Mouse (Mus musculus): ENCODE data around the gene Rerg. TPM values are rescaled to one million over a fixed set of nuclear protein-coding genes. Genes with fewer than 3 reads are reported as not detected.

The Rerg gene
- polyA plus RNA-seq, 1 experiment from 2014 or later = 6.9 TPM

- TF ChIP-seq CTCF (IDR thresholded peaks at IDR 0.05; ENCODE audit: low read depth) = no peak
- TF ChIP-seq EP300 (IDR thresholded peaks at IDR 0.05; ENCODE audit: low read depth) = no peak
- Histone ChIP-seq H3K27ac (ENCODE audit: low read depth) (no peak overlapping the region), H3K4me1 (ENCODE audit: insufficient read depth) (no peaks in the 10 kb centered on the region), H3K9ac (replicated peaks) (no peak overlapping the region), H3K9me3 (ENCODE audit: low read length) (no peaks in the 10 kb centered on the region), H3K36me3 (replicated peaks; ENCODE audit: insufficient read depth, low read length) (no peaks in the 10 kb centered on the region), H3K4me2 (ENCODE audit: low read depth, low read length) (no peak overlapping the region), H3K4me3 (ENCODE audit: low read depth, low read length) (no peak overlapping the region), H3K27me3 (ENCODE audit: insufficient read depth, low read length) (no peaks in the 10 kb centered on the region)
- ATAC-seq (no peak), DNase-seq (no peak)
- WGBS (ENCODE audit: insufficient replicate concordance) = 78% methylated on average over 6 of the region's 6 CpGs
Measured at GRCm38 (mm10) chr6:137190577-137190976, 20.3 kb upstream of the Rerg start.

GRCm38 (mm10) chr6:137188375-137188926, 18.2 kb upstream of the Rerg start:
- Histone ChIP-seq H3K4me1 (ENCODE audit: insufficient read depth) (no peaks in the 10 kb centered on the region), H3K4me2 (ENCODE audit: low read depth, low read length) (no peak overlapping the region), H3K9me3 (ENCODE audit: low read length) (no peaks in the 10 kb centered on the region), H3K27me3 (ENCODE audit: insufficient read depth, low read length) (no peaks in the 10 kb centered on the region), H3K9ac (replicated peaks) (no peak overlapping the region), H3K4me3 (ENCODE audit: low read depth, low read length) (no peak overlapping the region), H3K36me3 (replicated peaks; ENCODE audit: insufficient read depth, low read length) (no peaks in the 10 kb centered on the region), H3K27ac (ENCODE audit: low read depth) (no peak overlapping the region)
- no peak for ATAC-seq
- TF ChIP-seq EP300 (IDR thresholded peaks at IDR 0.05; ENCODE audit: low read depth) = no peak
- no peak for TF ChIP-seq CTCF (IDR thresholded peaks at IDR 0.05; ENCODE audit: low read depth)
- 55% methylated on average over 11 of the region's 11 CpGs for WGBS (ENCODE audit: insufficient replicate concordance)
- DNase-seq = no peak

GRCm38 (mm10) chr6:137187426-137187825, 17.1 kb upstream of the Rerg start:
- Histone ChIP-seq H3K36me3 (replicated peaks; ENCODE audit: insufficient read depth, low read length) (no peaks in the 10 kb centered on the region), H3K9ac (replicated peaks) (no peak overlapping the region), H3K4me1 (ENCODE audit: insufficient read depth) (no peaks in the 10 kb centered on the region), H3K27ac (ENCODE audit: low read depth) (no peak overlapping the region), H3K4me2 (ENCODE audit: low read depth, low read length) (no peak overlapping the region), H3K27me3 (ENCODE audit: insufficient read depth, low read length) (no peaks in the 10 kb centered on the region), H3K9me3 (ENCODE audit: low read length) (no peaks in the 10 kb centered on the region), H3K4me3 (ENCODE audit: low read depth, low read length) (no peak overlapping the region)
- DNase-seq (no peak), ATAC-seq (no peak)
- no peak for TF ChIP-seq EP300 (IDR thresholded peaks at IDR 0.05; ENCODE audit: low read depth)
- TF ChIP-seq CTCF (IDR thresholded peaks at IDR 0.05; ENCODE audit: low read depth) = no peak
- 78% methylated on average over 3 of the region's 3 CpGs for WGBS (ENCODE audit: insufficient replicate concordance)

GRCm38 (mm10) chr6:137180636-137181035, 10.3 kb upstream of the Rerg start:
- no peak overlapping the region for H3K9ac ChIP-seq (replicated peaks)
- WGBS (ENCODE audit: insufficient replicate concordance) = 74% methylated on average over 6 of the region's 6 CpGs
- H3K9me3 ChIP-seq (ENCODE audit: low read length) = no peaks in the 10 kb centered on the region
- TF ChIP-seq EP300 (IDR thresholded peaks at IDR 0.05; ENCODE audit: low read depth) = no peak
- TF ChIP-seq CTCF (IDR thresholded peaks at IDR 0.05; ENCODE audit: low read depth) = no peak
- no peak overlapping the region for H3K4me3 ChIP-seq (ENCODE audit: low read depth, low read length)
- H3K36me3 ChIP-seq (replicated peaks; ENCODE audit: insufficient read depth, low read length) = no peaks in the 10 kb centered on the region
- no peak overlapping the region for H3K27ac ChIP-seq (ENCODE audit: low read depth)
- H3K4me2 ChIP-seq (ENCODE audit: low read depth, low read length) = no peak overlapping the region
- DNase-seq = no peak
- ATAC-seq = no peak
- H3K4me1 ChIP-seq (ENCODE audit: insufficient read depth) = no peaks in the 10 kb centered on the region
- no peaks in the 10 kb centered on the region for H3K27me3 ChIP-seq (ENCODE audit: insufficient read depth, low read length)

GRCm38 (mm10) chr6:137180115-137180514, 9.8 kb upstream of the Rerg start:
- H3K36me3 ChIP-seq (replicated peaks; ENCODE audit: insufficient read depth, low read length) = no peaks in the 10 kb centered on the region
- WGBS (ENCODE audit: insufficient replicate concordance) = 47% methylated on average over 7 of the region's 8 CpGs
- DNase-seq = no peak
- H3K9ac ChIP-seq (replicated peaks) = no peak overlapping the region
- H3K4me2 ChIP-seq (ENCODE audit: low read depth, low read length) = no peak overlapping the region
- H3K4me1 ChIP-seq (ENCODE audit: insufficient read depth) = no peaks in the 10 kb centered on the region
- no peaks in the 10 kb centered on the region for H3K9me3 ChIP-seq (ENCODE audit: low read length)
- no peak overlapping the region for H3K4me3 ChIP-seq (ENCODE audit: low read depth, low read length)
- TF ChIP-seq CTCF (IDR thresholded peaks at IDR 0.05; ENCODE audit: low read depth) (no peak), EP300 (IDR thresholded peaks at IDR 0.05; ENCODE audit: low read depth) (no peak)
- ATAC-seq = no peak
- no peaks in the 10 kb centered on the region for H3K27me3 ChIP-seq (ENCODE audit: insufficient read depth, low read length)
- H3K27ac ChIP-seq (ENCODE audit: low read depth) = no peak overlapping the region

- H3K9me3 ChIP-seq (ENCODE audit: low read length) = no peaks in the 10 kb centered on the region
- no peak overlapping the region for H3K27ac ChIP-seq (ENCODE audit: low read depth)
- no peak overlapping the region for H3K4me2 ChIP-seq (ENCODE audit: low read depth, low read length)
- ATAC-seq (no peak), DNase-seq (no peak)
- H3K9ac ChIP-seq (replicated peaks) = no peak overlapping the region
- 65% methylated on average over 3 of the region's 3 CpGs for WGBS (ENCODE audit: insufficient replicate concordance)
- no peaks in the 10 kb centered on the region for H3K4me1 ChIP-seq (ENCODE audit: insufficient read depth)
- TF ChIP-seq CTCF (IDR thresholded peaks at IDR 0.05; ENCODE audit: low read depth) (no peak), EP300 (IDR thresholded peaks at IDR 0.05; ENCODE audit: low read depth) (no peak)
- no peaks in the 10 kb centered on the region for H3K27me3 ChIP-seq (ENCODE audit: insufficient read depth, low read length)
- no peaks in the 10 kb centered on the region for H3K36me3 ChIP-seq (replicated peaks; ENCODE audit: insufficient read depth, low read length)
- H3K4me3 ChIP-seq (ENCODE audit: low read depth, low read length) = no peak overlapping the region
Measured at GRCm38 (mm10) chr6:137179026-137179425, 8.7 kb upstream of the Rerg start.

GRCm38 (mm10) chr6:137170646-137171045, 349 bp upstream of the Rerg start:
- TF ChIP-seq EP300 (IDR thresholded peaks at IDR 0.05; ENCODE audit: low read depth) (no peak), CTCF (IDR thresholded peaks at IDR 0.05; ENCODE audit: low read depth) (no peak)
- DNase-seq (no peak), ATAC-seq (no peak)
- H3K36me3 ChIP-seq (replicated peaks; ENCODE audit: insufficient read depth, low read length) = no peaks in the 10 kb centered on the region
- no peak overlapping the region for H3K4me2 ChIP-seq (ENCODE audit: low read depth, low read length)
- H3K9me3 ChIP-seq (ENCODE audit: low read length) = no peaks in the 10 kb centered on the region
- peaks cover 19% of the 10 kb centered on the region for H3K27me3 ChIP-seq (ENCODE audit: insufficient read depth, low read length)
- H3K27ac ChIP-seq (ENCODE audit: low read depth) = no peak overlapping the region
- no peak overlapping the region for H3K4me3 ChIP-seq (ENCODE audit: low read depth, low read length)
- 42% methylated on average over 7 of the region's 7 CpGs for WGBS (ENCODE audit: insufficient replicate concordance)
- H3K4me1 ChIP-seq (ENCODE audit: insufficient read depth) = peaks cover 3% of the 10 kb centered on the region; the same call in 1 of the 2 replicates
- no peak overlapping the region for H3K9ac ChIP-seq (replicated peaks)
